Mouse (Mus musculus): Measurements from ENCODE around the gene Add2. TPM values are rescaled to one million over a fixed set of nuclear protein-coding genes. Genes with fewer than 3 reads are reported as not detected.
"Not testable (repeated sequence)": the region's sequence is repeated elsewhere in the genome, so short reads cannot be mapped to it uniquely, and the experiment has no call there.

The Add2 gene
- 17.0 and 17.6 TPM in 2 replicates for polyA plus RNA-seq (2012; rRNA removed)

- 6% methylated on average over 56 of the region's 56 CpGs for WGBS
- Histone ChIP-seq H3K4me1 (ENCODE audit: control insufficient read depth, insufficient read depth, insufficient read length) (no peaks in the 10 kb centered on the region), H3K4me3 (ENCODE audit: extremely low read depth, insufficient read depth, insufficient read length) (no peak within 1 kb of the TSS), H3K27me3 (ENCODE audit: control insufficient read depth, insufficient read depth, low read length) (no peaks in the 10 kb centered on the region; the same call in 1 of the 2 replicates), H3K36me3 (ENCODE audit: control insufficient read depth, insufficient read depth, low read length) (no peaks in the 10 kb centered on the region), H3K27ac (ENCODE audit: insufficient read depth, low read length) (no peak within 1 kb of the TSS)
- TF ChIP-seq CTCF (IDR thresholded peaks at IDR 0.05; ENCODE audit: extremely low read depth, insufficient read depth, insufficient read length, insufficient replicate concordance) (no peak), POLR2A (IDR thresholded peaks at IDR 0.05; ENCODE audit: low read depth, low read length) (no peak)
- DNase-seq (ENCODE audit: low read depth in 1 of 2, low spot score in 2 of 2): no peak
Observed at GRCm38 (mm10) chr6:86028601-86029322, at the start of gene Add2. Add2 (plus strand) TSS chr6:86028681.

- peak in 1 of 2 experiments; percentile 28 for DNase-seq (ENCODE audit: low read depth in 1 of 2, low spot score in 2 of 2)
- WGBS: 79% methylated on average over 4 of the region's 4 CpGs
- H3K27ac ChIP-seq (ENCODE audit: insufficient read depth, low read length); H3K27me3 ChIP-seq (ENCODE audit: control insufficient read depth, insufficient read depth, low read length); H3K4me3 ChIP-seq (ENCODE audit: extremely low read depth, insufficient read depth, insufficient read length); H3K4me1 ChIP-seq (ENCODE audit: control insufficient read depth, insufficient read depth, insufficient read length); H3K36me3 ChIP-seq (ENCODE audit: control insufficient read depth, insufficient read depth, low read length): not testable (repeated sequence)
Observed at GRCm38 (mm10) chr6:85978736-85979135, 49.7 kb upstream of the Add2 start.

- Histone ChIP-seq H3K4me3 (ENCODE audit: extremely low read depth, insufficient read depth, insufficient read length) (no peak overlapping the region), H3K36me3 (ENCODE audit: control insufficient read depth, insufficient read depth, low read length) (no peaks in the 10 kb centered on the region), H3K4me1 (ENCODE audit: control insufficient read depth, insufficient read depth, insufficient read length) (no peaks in the 10 kb centered on the region), H3K27me3 (ENCODE audit: control insufficient read depth, insufficient read depth, low read length) (no peaks in the 10 kb centered on the region), H3K27ac (ENCODE audit: insufficient read depth, low read length) (no peak overlapping the region)
- no peak for TF ChIP-seq POLR2A (IDR thresholded peaks at IDR 0.05; ENCODE audit: low read depth, low read length)
- no peak for TF ChIP-seq CTCF (IDR thresholded peaks at IDR 0.05; ENCODE audit: extremely low read depth, insufficient read depth, insufficient read length, insufficient replicate concordance)
- no peak for DNase-seq (ENCODE audit: low read depth in 1 of 2, low spot score in 2 of 2)
- WGBS: 82% methylated on average over 8 of the region's 8 CpGs
Observed at GRCm38 (mm10) chr6:85984351-85984750, 44.1 kb upstream of the Add2 start.

GRCm38 (mm10) chr6:85989570-85989969, 38.9 kb upstream of the Add2 start:
- H3K27me3 ChIP-seq (ENCODE audit: control insufficient read depth, insufficient read depth, low read length); DNase-seq (ENCODE audit: low read depth in 1 of 2, low spot score in 2 of 2); H3K36me3 ChIP-seq (ENCODE audit: control insufficient read depth, insufficient read depth, low read length); H3K4me1 ChIP-seq (ENCODE audit: control insufficient read depth, insufficient read depth, insufficient read length); H3K27ac ChIP-seq (ENCODE audit: insufficient read depth, low read length); H3K4me3 ChIP-seq (ENCODE audit: extremely low read depth, insufficient read depth, insufficient read length): not testable (repeated sequence)
- 82% methylated on average over 5 of the region's 5 CpGs for WGBS

GRCm38 (mm10) chr6:85990774-85991173, 37.7 kb upstream of the Add2 start:
- H3K4me1 ChIP-seq (ENCODE audit: control insufficient read depth, insufficient read depth, insufficient read length); H3K4me3 ChIP-seq (ENCODE audit: extremely low read depth, insufficient read depth, insufficient read length); H3K27ac ChIP-seq (ENCODE audit: insufficient read depth, low read length); H3K36me3 ChIP-seq (ENCODE audit: control insufficient read depth, insufficient read depth, low read length); DNase-seq (ENCODE audit: low read depth in 1 of 2, low spot score in 2 of 2); H3K27me3 ChIP-seq (ENCODE audit: control insufficient read depth, insufficient read depth, low read length): not testable (repeated sequence)
- 85% methylated on average over 5 of the region's 5 CpGs for WGBS

GRCm38 (mm10) chr6:86003405-86003925, 25.0 kb upstream of the Add2 start:
- Histone ChIP-seq H3K4me1 (ENCODE audit: control insufficient read depth, insufficient read depth, insufficient read length) (no peaks in the 10 kb centered on the region; the same call in 1 of the 2 replicates), H3K36me3 (ENCODE audit: control insufficient read depth, insufficient read depth, low read length) (no peaks in the 10 kb centered on the region), H3K27ac (ENCODE audit: insufficient read depth, low read length) (no peak overlapping the region), H3K27me3 (ENCODE audit: control insufficient read depth, insufficient read depth, low read length) (no peaks in the 10 kb centered on the region), H3K4me3 (ENCODE audit: extremely low read depth, insufficient read depth, insufficient read length) (no peak overlapping the region)
- no peak for TF ChIP-seq POLR2A (IDR thresholded peaks at IDR 0.05; ENCODE audit: low read depth, low read length)
- peak; percentile 19; the same call in 1 of the 2 replicates for TF ChIP-seq CTCF (IDR thresholded peaks at IDR 0.05; ENCODE audit: extremely low read depth, insufficient read depth, insufficient read length, insufficient replicate concordance)
- DNase-seq (ENCODE audit: low read depth in 1 of 2, low spot score in 2 of 2): no peak
- WGBS: 82% methylated on average over 18 of the region's 18 CpGs

- peak; percentile 69 to 74 for DNase-seq (ENCODE audit: low read depth in 1 of 2, low spot score in 2 of 2)
- Histone ChIP-seq H3K27me3 (ENCODE audit: control insufficient read depth, insufficient read depth, low read length) (no peaks in the 10 kb centered on the region), H3K27ac (ENCODE audit: insufficient read depth, low read length) (no peak overlapping the region), H3K36me3 (ENCODE audit: control insufficient read depth, insufficient read depth, low read length) (no peaks in the 10 kb centered on the region), H3K4me1 (ENCODE audit: control insufficient read depth, insufficient read depth, insufficient read length) (no peaks in the 10 kb centered on the region; the same call in 1 of the 2 replicates), H3K4me3 (ENCODE audit: extremely low read depth, insufficient read depth, insufficient read length) (no peak overlapping the region)
- WGBS: 12% methylated on average over 18 of the region's 18 CpGs
- no peak for TF ChIP-seq POLR2A (IDR thresholded peaks at IDR 0.05; ENCODE audit: low read depth, low read length)
- TF ChIP-seq CTCF (IDR thresholded peaks at IDR 0.05; ENCODE audit: extremely low read depth, insufficient read depth, insufficient read length, insufficient replicate concordance): peak; percentile 94
Observed at GRCm38 (mm10) chr6:86004271-86005148, 24.0 kb upstream of the Add2 start.
